Mouse (Mus musculus) forebrain, postnatal 0 days (tissue): ENCODE data around the gene Sgca. TPM values are rescaled to one million over a fixed set of nuclear protein-coding genes. Genes with fewer than 3 reads are reported as not detected.
A peak's percentile ranks its signal among the peaks of the same experiment; 100 is the strongest.

Experiments used
- ATAC-seq: fragments of 200-750 bp; cut with Nextera tagmentation; 2 replicates; pipeline ENCODE4 v1.8.0; 2017; ENCODE audit warnings: mild to moderate bottlenecking, moderate library complexity
- DNase-seq: peaks from one replicate; pipeline ENCODE4 v3.0.0-alpha.2; 2015
- H3K27ac ChIP-seq: fragments of 300-500 bp; sonication (generic); 2 replicates; pipeline ENCODE4 v1.5.1; 2014; ENCODE audit warnings: low read depth, mild to moderate bottlenecking, antibody characterized with exemption, low read length, moderate library complexity, mixed read lengths
- H3K27me3 ChIP-seq: fragments of 300-500 bp; sonication (generic); 2 replicates; pipeline ENCODE4 v1.6.1; 2014; ENCODE audit warnings: mild to moderate bottlenecking, low read length, mixed read lengths; ENCODE audit not compliant: insufficient read depth
- H3K36me3 ChIP-seq: fragments of 300-500 bp; sonication (generic); 2 replicates; pipeline ENCODE4 v1.6.1; 2014; ENCODE audit warnings: mild to moderate bottlenecking, moderate library complexity; ENCODE audit not compliant: insufficient read depth
- H3K4me1 ChIP-seq: fragments of 300-500 bp; sonication (generic); 2 replicates; pipeline ENCODE4 v1.6.1; 2014; ENCODE audit warnings: antibody characterized with exemption; ENCODE audit not compliant: insufficient read depth
- H3K4me2 ChIP-seq: fragments of 300-500 bp; sonication (generic); 2 replicates; pipeline ENCODE4 v1.6.1; 2014; ENCODE audit warnings: low read depth, mild to moderate bottlenecking, moderate library complexity
- H3K4me3 ChIP-seq: fragments of 300-500 bp; sonication (generic); 2 replicates; pipeline ENCODE4 v1.5.1; 2014; ENCODE audit warnings: low read depth, low read length, mixed read lengths
- H3K9ac ChIP-seq: fragments of 300-500 bp; sonication (generic); 2 replicates; pipeline ENCODE4 v1.6.1; 2014; ENCODE audit warnings: mild to moderate bottlenecking
- H3K9me3 ChIP-seq: fragments of 300-500 bp; sonication (generic); 2 replicates; pipeline ENCODE4 v1.6.1; 2016; ENCODE audit warnings: low read length
- CTCF ChIP-seq: sonication (generic); IDR thresholded peaks from 2 replicates; pipeline ENCODE4 v1.5.1; 2016; ENCODE audit warnings: antibody characterized with exemption, control low read depth, low read depth
- WGBS: fragments of 180-500 bp; shearing (Covaris S2); extraction: QIAGEN DNeasy Blood & Tissue Kit; methylation state at CpG from one replicate; pipeline ENCODE4 v1.1.7; 2014; 5-methylcytosine and 5-hydroxymethylcytosine counted together
- polyA plus RNA-seq: library from polyadenylated mRNA; unstranded; fragments of >200 nt; fragmentation: Nextera tagmentation; extraction: Ambion mirVana; gene quantifications from 2 replicates; pipeline ENCODE4 v1.2.1, GENCODE M21; 2015
- total RNA-seq: library from RNA; depleted of rRNA; stranded (reverse); fragments of >200 nt; gene quantifications from 2 replicates; pipeline ENCODE4 v1.2.3, GENCODE M21; 2014

The Sgca gene
- total and polyA plus RNA-seq, 2 experiments from 2014 or later = 0.13 TPM; not detected in 1

GRCm38 (mm10) chr11:94987341-94987740 is 11.2 kb upstream of the Sgca start:
- TF ChIP-seq CTCF = no peak
- Histone ChIP-seq H3K27me3 (no peaks in the 10 kb centered on the region), H3K36me3 (no peaks in the 10 kb centered on the region), H3K4me3 (no peak overlapping the region), H3K9ac (no peak overlapping the region), H3K4me2 (no peak overlapping the region), H3K4me1 (peaks cover 17% of the 10 kb centered on the region), H3K9me3 (no peaks in the 10 kb centered on the region), H3K27ac (no peak overlapping the region)
- no peak for DNase-seq
- WGBS = 58% methylated on average over 6 of the region's 6 CpGs
- ATAC-seq = no peak

- no peaks in the 10 kb centered on the region for H3K27me3 ChIP-seq
- no peak for TF ChIP-seq CTCF
- H3K4me1 ChIP-seq = peaks cover 17% of the 10 kb centered on the region
- no peaks in the 10 kb centered on the region for H3K36me3 ChIP-seq
- H3K27ac ChIP-seq = no peak overlapping the region
- no peaks in the 10 kb centered on the region for H3K9me3 ChIP-seq
- ATAC-seq = no peak
- H3K4me3 ChIP-seq = no peak overlapping the region
- no peak overlapping the region for H3K9ac ChIP-seq
- no peak overlapping the region for H3K4me2 ChIP-seq
- DNase-seq = no peak
- WGBS = 75% methylated on average over 2 of the region's 2 CpGs
These were observed 10.3 kb upstream of the Sgca start for GRCm38 (mm10) chr11:94986435-94986834.

- TF ChIP-seq CTCF = no peak
- 75% methylated on average over 5 of the region's 5 CpGs for WGBS
These were observed 9.7 kb upstream of the Sgca start for GRCm38 (mm10) chr11:94985822-94986221.

GRCm38 (mm10) chr11:94985140-94985539 is 9.0 kb upstream of the Sgca start:
- H3K4me3 ChIP-seq = no peak overlapping the region
- H3K9me3 ChIP-seq = no peaks in the 10 kb centered on the region
- DNase-seq = no peak
- H3K36me3 ChIP-seq = no peaks in the 10 kb centered on the region
- WGBS = 59% methylated on average over 1 of the region's 1 CpGs
- no peak for ATAC-seq
- H3K27me3 ChIP-seq = no peaks in the 10 kb centered on the region
- TF ChIP-seq CTCF = no peak
- H3K9ac ChIP-seq = no peak overlapping the region
- H3K27ac ChIP-seq = no peak overlapping the region
- H3K4me1 ChIP-seq = peaks cover 12% of the 10 kb centered on the region
- H3K4me2 ChIP-seq = no peak overlapping the region

More at GRCm38 (mm10) chr11:94985822-94986221, 9.7 kb upstream of the Sgca start:
- H3K4me3 ChIP-seq = no peak overlapping the region
- peaks cover 17% of the 10 kb centered on the region for H3K4me1 ChIP-seq
- H3K36me3 ChIP-seq = no peaks in the 10 kb centered on the region
- H3K4me2 ChIP-seq = no peak overlapping the region
- no peak overlapping the region for H3K9ac ChIP-seq
- no peaks in the 10 kb centered on the region for H3K27me3 ChIP-seq
- H3K27ac ChIP-seq = no peak overlapping the region
- ATAC-seq (no peak), DNase-seq (no peak)
- H3K9me3 ChIP-seq = no peaks in the 10 kb centered on the region

- peaks cover 16% of the 10 kb centered on the region for H3K4me1 ChIP-seq
- H3K4me2 ChIP-seq = peak overlapping the region; percentile 50
- WGBS = 76% methylated on average over 11 of the region's 11 CpGs
- TF ChIP-seq CTCF = no peak
- H3K36me3 ChIP-seq = no peaks in the 10 kb centered on the region
- peak overlapping the region; percentile 44 for H3K9ac ChIP-seq
- peak overlapping the region; percentile 42 for H3K27ac ChIP-seq
- H3K4me3 ChIP-seq = peak overlapping the region; percentile 31
- H3K27me3 ChIP-seq = no peaks in the 10 kb centered on the region
- DNase-seq = no peak
- ATAC-seq = no peak
- H3K9me3 ChIP-seq = no peaks in the 10 kb centered on the region
These were observed 3.5 kb upstream of the Sgca start for GRCm38 (mm10) chr11:94979462-94980179.

- H3K27ac ChIP-seq = peak overlapping the region; percentile 96
- ATAC-seq (peak; percentile 96), DNase-seq (peak; percentile 99)
- peak overlapping the region; percentile 31 for H3K4me3 ChIP-seq
- no peaks in the 10 kb centered on the region for H3K9me3 ChIP-seq
- H3K36me3 ChIP-seq = no peaks in the 10 kb centered on the region
- peak overlapping the region; percentile 69 for H3K9ac ChIP-seq
- H3K4me1 ChIP-seq = peaks cover 16% of the 10 kb centered on the region
- H3K27me3 ChIP-seq = no peaks in the 10 kb centered on the region
- peak overlapping the region; percentile 50 for H3K4me2 ChIP-seq
- WGBS = under 1% methylated on average over 20 of the region's 20 CpGs
- TF ChIP-seq CTCF = peak; percentile 99
These were observed 2.8 kb upstream of the Sgca start for GRCm38 (mm10) chr11:94978947-94979346.

- Histone ChIP-seq H3K9me3 (no peaks in the 10 kb centered on the region), H3K4me3 (peak overlapping the region; percentile 31), H3K36me3 (no peaks in the 10 kb centered on the region), H3K27ac (peak overlapping the region; percentile 96), H3K27me3 (no peaks in the 10 kb centered on the region), H3K4me1 (peaks cover 16% of the 10 kb centered on the region), H3K9ac (peak overlapping the region; percentile 69), H3K4me2 (peak overlapping the region; percentile 50)
- DNase-seq (peak; percentile 65), ATAC-seq (peak; percentile 61)
- TF ChIP-seq CTCF = no peak
- WGBS = 20% methylated on average over 9 of the region's 9 CpGs
These were observed 2.2 kb upstream of the Sgca start for GRCm38 (mm10) chr11:94978178-94978915.
